Mouse (Mus musculus): Measurements from ENCODE around the gene Abhd12.

The Abhd12 gene

DNA sequence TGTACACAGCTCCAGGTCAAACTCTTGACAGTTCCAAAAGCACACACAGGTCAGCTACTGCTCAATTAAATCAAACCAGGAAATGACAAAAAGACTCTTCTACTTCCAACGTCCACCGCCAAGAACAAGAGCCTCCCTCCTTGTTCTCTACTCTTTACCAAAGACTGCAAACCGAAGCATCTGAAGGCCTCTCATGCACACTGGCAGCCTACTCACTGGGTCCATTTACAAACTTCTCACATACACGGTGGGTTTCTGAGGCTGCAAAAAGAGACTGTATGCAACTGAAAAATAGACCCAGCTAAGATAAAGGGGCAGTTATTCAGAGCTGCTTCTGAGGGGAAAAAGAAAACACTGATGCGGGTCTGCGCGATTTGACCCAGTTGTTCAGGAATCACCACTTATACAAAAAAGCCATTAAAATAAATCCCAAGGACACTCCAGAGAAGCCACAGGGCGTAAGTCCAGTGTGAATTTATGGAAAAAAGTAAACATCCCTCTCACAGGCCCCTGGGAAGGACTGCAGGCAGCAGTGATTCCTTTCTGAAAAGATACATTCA is 57.0 kb downstream of the Abhd12 start:
- no peak for DNase-seq

DNA sequence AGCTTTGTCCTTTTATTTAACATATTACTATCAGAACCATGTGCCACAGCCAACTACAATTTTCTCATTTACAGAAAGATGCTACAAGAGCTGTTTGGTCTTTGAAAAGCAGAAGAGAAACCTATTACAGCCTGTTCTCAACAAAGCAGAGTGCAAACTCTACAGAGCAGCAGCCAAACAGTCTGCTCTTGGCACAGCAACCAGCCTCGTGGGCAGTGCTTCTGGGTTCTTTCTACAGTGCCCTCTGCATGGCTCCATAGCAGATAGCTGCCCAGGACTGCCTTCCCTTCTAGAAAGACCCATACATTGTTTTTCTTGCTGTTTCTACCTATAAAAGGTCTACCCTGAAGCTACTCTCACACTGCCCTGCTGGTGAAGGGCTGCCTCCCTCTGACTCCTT is 59.7 kb downstream of the Abhd12 start:
- no peak for DNase-seq

- peak; percentile 16 to 25 for DNase-seq
These were observed 62.5 kb downstream of the Abhd12 start for GRCm38 (mm10) chr2:150842049-150842461.

DNA sequence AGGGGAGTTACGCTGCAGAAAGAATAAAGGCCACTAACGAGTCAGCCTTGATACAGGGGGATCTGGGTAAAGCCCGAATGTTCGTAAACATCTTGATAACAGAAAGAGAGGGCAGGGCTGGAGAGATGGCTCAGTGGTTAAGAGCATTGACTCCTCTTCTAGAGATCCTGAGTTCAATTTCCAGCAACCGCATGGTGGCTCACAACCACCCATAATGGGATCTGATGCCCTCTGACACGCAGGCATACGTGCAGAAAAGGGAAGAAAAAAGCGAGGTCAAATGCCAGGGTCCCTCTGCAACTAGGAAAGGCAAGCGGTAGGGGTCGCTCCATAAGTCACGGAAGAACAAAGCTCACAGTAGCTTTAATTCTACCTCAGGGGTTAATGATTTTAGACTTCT is 63.4 kb downstream of the Abhd12 start:
- DNase-seq: no peak

GRCm38 (mm10) chr2:150839686-150840471 is 64.7 kb downstream of the Abhd12 start:
- peak in 1 of 2 experiments; percentile 8 for DNase-seq

DNA sequence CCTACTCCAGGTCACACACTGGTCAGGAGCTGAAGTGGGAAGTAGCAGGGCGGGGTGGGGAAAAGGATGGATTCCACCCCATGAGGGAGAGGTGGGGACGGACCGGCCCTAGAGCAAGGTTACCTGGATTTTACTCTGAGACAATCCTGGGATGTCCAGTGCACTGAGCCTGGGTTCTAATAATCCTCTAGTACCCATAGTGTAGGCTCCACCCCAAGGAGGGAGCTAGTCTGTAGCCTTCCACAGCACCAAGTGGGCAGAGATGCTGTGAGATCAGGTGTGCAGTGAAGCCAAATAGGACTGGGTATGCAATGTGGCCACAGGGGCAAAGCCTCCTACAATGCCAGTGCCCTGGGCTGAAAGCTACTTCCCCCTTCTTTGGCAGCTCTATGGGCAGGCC is 66.8 kb downstream of the Abhd12 start:
- no peak for DNase-seq

DNA sequence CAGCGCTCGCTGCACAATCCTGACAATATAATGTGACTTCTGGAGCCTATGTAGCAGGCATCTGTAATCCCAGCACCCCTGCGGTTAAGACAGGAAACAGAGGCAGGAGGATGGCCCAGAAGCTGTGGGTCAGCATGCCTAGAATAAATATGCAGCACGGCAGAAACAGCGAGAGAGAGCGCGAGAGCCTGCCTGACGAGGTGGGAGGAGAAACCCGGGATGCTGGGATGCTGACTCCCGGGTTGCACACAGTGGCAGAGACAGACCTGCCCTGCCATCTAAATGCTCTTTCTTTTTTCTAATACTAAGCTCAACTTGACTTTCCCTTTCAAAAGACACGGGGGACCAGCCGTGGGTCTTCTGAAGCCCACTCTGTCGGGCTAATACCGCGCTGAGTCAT is 67.6 kb downstream of the Abhd12 start:
- no peak for DNase-seq

DNA sequence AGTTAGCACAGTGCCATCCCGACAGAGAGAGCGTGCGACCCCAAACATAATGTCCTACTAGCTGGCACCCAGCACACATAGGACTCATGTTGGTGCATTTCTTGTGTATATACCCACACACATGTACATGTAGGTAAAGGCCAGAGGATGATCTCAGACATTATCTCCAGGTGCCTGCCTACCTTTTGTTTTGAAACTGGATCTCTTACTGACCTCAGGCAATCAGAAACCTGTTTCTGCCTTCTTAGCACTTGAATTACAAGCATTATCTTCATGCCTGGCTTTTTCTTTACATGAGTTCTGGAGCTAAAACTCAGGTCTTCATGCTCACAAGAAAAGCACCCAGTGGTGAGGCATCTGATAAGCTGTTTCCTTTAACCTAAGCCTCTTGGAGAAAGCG is 68.6 kb downstream of the Abhd12 start:
- no peak for DNase-seq

DNA sequence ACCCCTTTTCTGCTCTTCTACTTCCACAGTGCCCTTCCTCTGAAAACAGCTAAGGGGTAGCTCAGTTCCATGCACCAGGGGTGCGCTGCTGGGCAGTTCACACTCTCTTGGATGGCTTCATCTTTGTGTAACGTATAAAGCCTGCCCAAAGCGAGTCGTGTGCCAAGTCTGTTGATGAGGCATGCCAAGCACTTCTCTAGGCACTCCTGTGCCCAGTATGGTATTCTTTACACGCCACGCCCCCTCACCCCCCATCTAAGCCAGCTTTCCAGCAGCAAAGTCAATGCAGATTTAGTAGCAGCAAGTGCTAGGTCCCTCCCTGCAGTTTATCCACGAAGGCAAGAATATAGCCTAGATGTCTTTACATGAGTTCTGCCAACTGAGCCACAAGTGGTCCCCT is 69.9 kb downstream of the Abhd12 start:
- no peak for DNase-seq

DNA sequence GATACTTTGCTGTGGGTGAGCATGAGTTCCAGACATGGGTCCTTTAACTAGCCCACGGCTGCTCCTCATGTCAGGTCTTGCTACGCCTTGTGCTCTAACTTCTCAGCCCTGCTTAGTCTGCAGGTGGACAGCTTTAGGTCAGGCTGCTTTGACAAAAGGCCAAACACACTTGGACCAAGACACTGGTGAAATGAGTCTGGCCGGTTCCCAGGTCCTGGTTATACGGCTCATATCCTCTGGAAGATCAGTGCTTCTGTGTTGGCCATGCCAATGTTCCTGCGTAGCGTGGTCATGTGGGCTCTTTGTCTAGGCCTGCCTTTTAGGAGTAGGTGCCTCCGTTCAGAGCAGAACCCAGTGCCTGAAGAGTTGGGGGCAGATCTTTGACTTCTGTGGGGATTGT is 72.5 kb downstream of the Abhd12 start:
- DNase-seq: peak; percentile 36 to 41

DNA sequence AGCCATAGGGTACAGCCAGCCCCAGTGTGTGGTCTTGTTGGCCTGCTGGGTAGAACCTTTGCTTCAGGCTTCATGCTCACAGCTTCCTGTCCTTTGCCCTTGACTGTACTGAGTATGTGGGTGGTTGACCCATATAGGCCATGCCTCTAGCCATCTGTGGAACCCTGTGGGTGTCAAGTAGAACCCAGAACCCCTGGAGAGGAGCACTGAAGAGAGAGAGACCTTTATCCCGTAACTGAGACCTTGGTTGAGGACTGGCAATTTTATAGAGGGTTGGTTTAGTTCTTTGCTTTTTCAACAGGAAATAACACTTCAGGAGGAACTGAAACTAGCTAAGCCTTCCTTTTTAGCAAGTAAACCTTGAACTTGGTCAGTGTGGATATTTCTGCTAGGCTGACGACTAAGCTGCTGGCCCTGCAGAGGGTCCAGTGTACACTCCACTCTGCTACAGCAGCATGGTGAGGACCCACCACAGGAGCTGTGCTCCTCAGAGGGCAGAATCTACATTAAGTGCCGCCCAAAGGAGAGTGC is 73.6 kb downstream of the Abhd12 start:
- DNase-seq: no peak

DNA sequence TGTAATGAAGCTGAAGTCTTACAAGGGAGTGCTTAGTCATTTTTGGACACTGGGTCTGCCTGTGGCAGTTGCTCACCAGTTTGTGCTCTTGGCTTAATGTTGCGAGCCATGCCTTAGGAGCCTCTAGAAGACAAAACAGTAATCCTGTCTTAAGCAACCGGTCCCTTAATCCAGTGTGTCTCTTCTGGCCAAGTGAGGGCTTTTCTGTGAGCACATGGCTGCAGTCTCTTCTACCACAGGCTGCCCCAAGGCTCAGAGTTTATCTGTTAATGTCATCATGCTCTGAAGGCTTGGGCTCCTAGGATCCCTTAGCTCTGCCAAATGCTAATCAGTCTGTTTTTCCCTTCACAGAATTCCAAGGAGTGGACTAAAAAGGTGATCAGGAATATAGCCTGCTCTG is 74.5 kb downstream of the Abhd12 start:
- no peak for DNase-seq

- DNase-seq: no peak
These were observed 75.9 kb downstream of the Abhd12 start for GRCm38 (mm10) chr2:150828654-150829053.

DNA sequence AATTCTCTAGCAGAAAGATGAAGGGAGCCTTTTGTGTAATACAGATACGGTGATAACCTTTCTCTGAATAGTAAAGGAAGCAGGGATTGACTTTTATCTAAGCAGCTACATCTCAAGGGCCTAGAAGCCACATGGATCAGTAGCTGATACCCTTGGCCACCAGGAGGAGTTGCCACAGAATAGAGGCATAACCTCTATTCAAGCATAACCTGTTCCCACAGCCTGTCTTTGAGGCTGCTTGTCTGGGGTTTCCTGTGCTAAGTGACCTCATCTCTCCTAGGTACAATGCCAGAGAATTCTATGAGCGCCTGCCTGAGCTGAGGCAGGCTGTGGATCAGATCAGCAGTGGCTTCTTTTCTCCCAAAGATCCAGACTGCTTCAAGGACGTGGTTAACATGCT is 76.4 kb downstream of the Abhd12 start:
- no peak for DNase-seq

- DNase-seq: no peak
These were observed 78.1 kb downstream of the Abhd12 start for GRCm38 (mm10) chr2:150826426-150826825.

GRCm38 (mm10) chr2:150822987-150823386 is 81.6 kb downstream of the Abhd12 start:
- DNase-seq: no peak

DNA sequence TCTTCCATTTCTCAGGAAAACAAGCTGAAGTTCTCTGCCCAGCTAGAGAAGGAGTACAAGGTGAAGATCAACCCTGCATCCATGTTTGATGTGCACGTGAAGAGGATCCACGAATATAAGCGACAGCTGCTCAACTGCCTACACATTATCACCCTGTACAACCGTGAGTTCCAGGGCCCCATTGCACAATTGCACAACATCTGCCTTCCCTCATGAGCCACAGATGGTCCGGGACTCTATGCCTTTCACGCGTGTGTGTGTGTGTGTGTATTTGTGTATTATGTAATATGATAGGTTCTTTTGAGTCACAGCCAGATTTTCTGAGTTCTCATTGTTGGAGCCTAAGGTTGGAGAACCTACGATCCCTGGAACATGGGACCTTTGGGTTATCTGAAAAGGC is 83.8 kb downstream of the Abhd12 start:
- DNase-seq: no peak

GRCm38 (mm10) chr2:150818742-150819141 is 85.8 kb downstream of the Abhd12 start:
- no peak for DNase-seq

- DNase-seq: no peak
These were observed 87.7 kb downstream of the Abhd12 start for GRCm38 (mm10) chr2:150816676-150817402.

DNA sequence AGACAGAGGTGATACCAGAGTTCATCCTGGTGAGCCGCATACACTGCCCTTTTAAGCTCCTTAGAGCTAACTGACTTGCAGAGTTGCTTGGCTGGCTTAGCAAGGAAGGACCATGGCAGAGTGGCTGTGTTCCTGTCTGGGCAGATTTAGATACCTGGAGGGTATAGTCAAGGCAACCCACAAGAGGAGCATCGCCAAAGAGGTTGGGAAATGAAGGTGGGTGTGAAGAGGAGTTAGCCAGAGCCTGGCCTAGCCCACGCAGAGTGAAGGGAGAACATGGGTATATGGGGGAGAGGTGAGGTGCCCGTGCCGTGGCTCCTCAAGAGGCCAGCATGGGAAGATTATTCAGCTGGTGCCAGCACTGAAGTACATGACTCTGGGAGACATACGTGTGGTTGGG is 91.7 kb downstream of the Abhd12 start:
- DNase-seq: no peak

- no peak for DNase-seq
These were observed 93.9 kb downstream of the Abhd12 start for GRCm38 (mm10) chr2:150810603-150811002.

- no peak for DNase-seq
These were observed 95.7 kb downstream of the Abhd12 start for GRCm38 (mm10) chr2:150808812-150809211.

- no peak for DNase-seq
These were observed 96.2 kb downstream of the Abhd12 start for GRCm38 (mm10) chr2:150808381-150808780.

GRCm38 (mm10) chr2:150803035-150803434 is 101.5 kb downstream of the Abhd12 start:
- DNase-seq: peak in 1 of 2 experiments; percentile 61
